Mouse (Mus musculus): Measurements from ENCODE around the gene 2900011O08Rik. TPM values are rescaled to one million over a fixed set of nuclear protein-coding genes. Genes with fewer than 3 reads are reported as not detected.
A peak's percentile ranks its signal among the peaks of the same experiment; 100 is the strongest.
"Not testable (repeated sequence)": the region's sequence is repeated elsewhere in the genome, so short reads cannot be mapped to it uniquely, and the experiment has no call there.

The 2900011O08Rik gene
- polyA plus RNA-seq, 1 experiment: 0.43 TPM

DNA sequence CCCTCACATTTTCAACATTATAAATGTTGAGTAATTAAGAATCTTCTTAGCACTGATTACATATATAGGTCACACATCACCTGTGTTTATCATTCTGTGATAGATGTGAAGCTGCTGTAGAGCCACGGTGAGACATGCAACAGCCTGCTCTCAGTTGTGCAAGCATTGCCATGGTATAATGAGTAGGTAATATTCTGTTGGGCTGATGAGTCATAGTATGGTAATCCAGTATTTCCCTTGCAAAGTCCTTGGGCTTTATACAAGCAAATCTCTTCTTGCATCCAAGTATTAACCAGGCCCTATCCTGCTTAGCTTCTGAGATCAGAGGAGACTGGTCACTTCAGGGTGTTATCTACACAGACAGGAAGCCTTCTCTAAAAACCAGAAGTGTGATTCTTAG is 17.3 kb upstream of the 2900011O08Rik start:
- no peak for TF ChIP-seq GATA1 (IDR thresholded peaks at IDR 0.05; ENCODE audit: borderline replicate concordance, low read length)
- TF ChIP-seq FLI1 (IDR thresholded peaks at IDR 0.05; ENCODE audit: low read length): no peak

DNA sequence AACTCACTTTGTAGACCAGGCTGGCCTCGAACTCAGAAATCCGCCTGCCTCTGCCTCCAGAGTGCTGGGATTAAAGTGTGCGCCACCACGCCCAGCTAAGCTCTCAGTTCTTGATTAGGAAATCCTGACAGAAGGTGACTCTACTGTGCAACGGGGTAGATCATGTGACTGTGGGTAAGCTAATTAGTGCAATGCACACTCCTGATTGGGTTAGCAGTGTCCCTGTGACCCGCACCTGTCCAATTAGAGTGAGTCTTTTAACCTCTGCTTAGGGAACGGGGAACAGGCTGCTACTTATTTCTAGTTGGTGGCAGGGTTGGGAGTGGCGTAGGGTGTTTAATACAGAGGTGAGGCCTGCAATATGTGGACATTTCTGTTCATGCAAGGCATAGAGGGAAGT is 14.4 kb upstream of the 2900011O08Rik start:
- Histone ChIP-seq H3K36me3 (replicated peaks; ENCODE audit: low read length) (no peaks in the 10 kb centered on the region), H3K9me3 (no peaks in the 10 kb centered on the region), H3K27me3 (replicated peaks) (no peaks in the 10 kb centered on the region), H3K4me1 (peaks cover 15% of the 10 kb centered on the region), H3K4me3 (replicated peaks) (no peak overlapping the region)
- TF ChIP-seq FLI1 (IDR thresholded peaks at IDR 0.05; ENCODE audit: low read length) (no peak), GATA1 (IDR thresholded peaks at IDR 0.05; ENCODE audit: borderline replicate concordance, low read length) (no peak)

More for the DNA sequence above, 17.3 kb upstream of the 2900011O08Rik start:
- Histone ChIP-seq H3K4me1 (peaks cover 15% of the 10 kb centered on the region), H3K36me3 (replicated peaks; ENCODE audit: low read length) (no peaks in the 10 kb centered on the region), H3K9me3 (no peaks in the 10 kb centered on the region), H3K27me3 (replicated peaks) (no peaks in the 10 kb centered on the region), H3K4me3 (replicated peaks) (no peak overlapping the region)

- H3K4me1 ChIP-seq; H3K36me3 ChIP-seq (replicated peaks; ENCODE audit: low read length); H3K9me3 ChIP-seq; H3K27me3 ChIP-seq (replicated peaks); H3K4me3 ChIP-seq (replicated peaks): not testable (repeated sequence)
Measured at GRCm38 (mm10) chr16:13976358-13976896, 10.0 kb upstream of the 2900011O08Rik start.

GRCm38 (mm10) chr16:13977026-13977425 is 9.4 kb upstream of the 2900011O08Rik start:
- H3K36me3 ChIP-seq (replicated peaks; ENCODE audit: low read length); H3K9me3 ChIP-seq; H3K27me3 ChIP-seq (replicated peaks); H3K4me1 ChIP-seq; H3K4me3 ChIP-seq (replicated peaks): not testable (repeated sequence)

- H3K9me3 ChIP-seq; H3K36me3 ChIP-seq (replicated peaks; ENCODE audit: low read length); H3K27me3 ChIP-seq (replicated peaks); H3K4me3 ChIP-seq (replicated peaks): not testable (repeated sequence)
- H3K4me1 ChIP-seq: peaks cover 34% of the 10 kb centered on the region
Measured at GRCm38 (mm10) chr16:13981726-13982125, 4.7 kb upstream of the 2900011O08Rik start.

- TF ChIP-seq FLI1 (IDR thresholded peaks at IDR 0.05; ENCODE audit: low read length) (no peak), GATA1 (IDR thresholded peaks at IDR 0.05; ENCODE audit: borderline replicate concordance, low read length) (no peak)
- Histone ChIP-seq H3K36me3 (replicated peaks; ENCODE audit: low read length) (no peaks in the 10 kb centered on the region), H3K9me3 (no peaks in the 10 kb centered on the region), H3K4me1 (peaks cover 46% of the 10 kb centered on the region), H3K4me3 (replicated peaks) (no peak overlapping the region), H3K27me3 (replicated peaks) (peaks cover 2% of the 10 kb centered on the region)
Measured at GRCm38 (mm10) chr16:13983161-13983560, 3.2 kb upstream of the 2900011O08Rik start.

DNA sequence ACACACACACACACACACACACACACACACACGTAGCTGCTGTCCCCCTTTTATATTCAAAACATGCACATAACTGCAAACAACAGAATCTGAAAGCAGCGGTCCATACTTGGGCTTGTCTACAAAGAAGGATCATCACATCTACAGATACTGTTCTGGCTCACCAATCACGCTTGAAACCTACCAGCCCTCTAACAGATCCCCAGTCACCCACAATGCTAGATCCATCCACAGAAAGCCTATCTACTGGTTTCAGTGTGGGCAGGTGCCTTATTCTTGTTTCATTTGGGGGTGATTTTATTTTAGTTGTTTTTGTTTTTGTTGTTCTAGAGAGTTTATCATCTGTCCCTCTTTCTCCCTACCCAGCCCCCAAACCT is 219 bp upstream of the 2900011O08Rik start:
- Histone ChIP-seq H3K27me3 (replicated peaks) (peaks cover 2% of the 10 kb centered on the region), H3K4me1 (peaks cover 46% of the 10 kb centered on the region), H3K4me3 (replicated peaks) (peak overlapping the region; percentile 92), H3K36me3 (replicated peaks; ENCODE audit: low read length) (no peaks in the 10 kb centered on the region), H3K9me3 (no peaks in the 10 kb centered on the region)
- TF ChIP-seq FLI1 (IDR thresholded peaks at IDR 0.05; ENCODE audit: low read length) (no peak), GATA1 (IDR thresholded peaks at IDR 0.05; ENCODE audit: borderline replicate concordance, low read length) (no peak)

- no peaks in the 10 kb centered on the region for H3K36me3 ChIP-seq (replicated peaks; ENCODE audit: low read length)
- TF ChIP-seq FLI1 (IDR thresholded peaks at IDR 0.05; ENCODE audit: low read length): no peak
- H3K9me3 ChIP-seq: no peaks in the 10 kb centered on the region
- H3K4me3 ChIP-seq (replicated peaks): no peak overlapping the region
- peaks cover 30% of the 10 kb centered on the region for H3K4me1 ChIP-seq
- H3K27me3 ChIP-seq (replicated peaks): peaks cover under 1% of the 10 kb centered on the region
Measured at GRCm38 (mm10) chr16:13992518-13993248, 6.3 kb downstream of the 2900011O08Rik start.

DNA sequence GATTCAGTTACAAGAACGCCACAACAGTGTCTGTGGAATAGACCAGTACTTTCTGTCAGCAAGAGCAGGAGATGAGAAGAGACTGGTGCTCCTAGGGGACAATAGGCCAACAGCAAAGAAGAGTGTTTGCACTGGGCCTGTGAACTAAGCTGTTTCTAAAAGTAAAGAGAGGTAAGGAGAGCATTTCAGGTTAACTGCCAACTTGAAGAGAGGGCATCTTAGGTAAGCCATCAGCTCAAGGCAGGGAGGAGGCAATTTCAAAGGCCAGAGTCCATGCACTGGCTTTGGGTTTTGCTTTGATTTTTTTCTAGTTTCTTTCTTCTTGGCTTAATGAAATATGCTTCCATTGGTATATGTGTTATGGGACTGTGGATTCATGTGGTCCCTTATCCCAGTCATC is 7.7 kb downstream of the 2900011O08Rik start:
- Histone ChIP-seq H3K4me3 (replicated peaks) (peak overlapping the region; percentile 38), H3K4me1 (peaks cover 28% of the 10 kb centered on the region), H3K36me3 (replicated peaks; ENCODE audit: low read length) (no peaks in the 10 kb centered on the region), H3K27me3 (replicated peaks) (peaks cover 3% of the 10 kb centered on the region), H3K9me3 (no peaks in the 10 kb centered on the region)
- TF ChIP-seq FLI1 (IDR thresholded peaks at IDR 0.05; ENCODE audit: low read length) (no peak), GATA1 (IDR thresholded peaks at IDR 0.05; ENCODE audit: borderline replicate concordance, low read length) (no peak)

DNA sequence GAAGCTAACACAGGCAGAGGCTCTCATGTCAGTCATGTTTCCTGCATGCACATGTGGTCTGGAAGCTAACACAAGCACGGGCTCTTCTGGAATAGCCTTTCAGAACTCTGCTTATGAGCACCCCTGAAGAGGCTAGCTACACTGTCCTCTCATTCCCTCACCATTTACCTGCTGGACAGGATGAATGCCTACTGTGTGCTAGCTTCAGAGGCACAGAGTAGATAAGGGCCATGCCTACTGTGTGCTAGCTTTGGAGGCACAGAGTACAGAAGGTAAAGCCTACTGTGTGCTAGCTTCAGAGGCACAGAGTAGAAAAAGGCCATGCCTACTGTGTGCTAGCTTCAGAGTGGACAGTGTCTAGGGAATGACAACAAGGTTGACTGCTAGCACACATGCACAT is 8.1 kb downstream of the 2900011O08Rik start:
- Histone ChIP-seq H3K36me3 (replicated peaks; ENCODE audit: low read length) (no peaks in the 10 kb centered on the region), H3K4me1 (peaks cover 28% of the 10 kb centered on the region), H3K4me3 (replicated peaks) (peak overlapping the region; percentile 38), H3K9me3 (no peaks in the 10 kb centered on the region), H3K27me3 (replicated peaks) (peaks cover 3% of the 10 kb centered on the region)
- TF ChIP-seq GATA1 (IDR thresholded peaks at IDR 0.05; ENCODE audit: borderline replicate concordance, low read length) (no peak), FLI1 (IDR thresholded peaks at IDR 0.05; ENCODE audit: low read length) (no peak)
